Mouse (Mus musculus) hindbrain, embryonic 11.5 days (tissue): ENCODE data around the gene Unc93b1. TPM values are rescaled to one million over a fixed set of nuclear protein-coding genes. Genes with fewer than 3 reads are reported as not detected.
"Not testable (repeated sequence)": the region's sequence is repeated elsewhere in the genome, so short reads cannot be mapped to it uniquely, and the experiment has no call there.

ENCODE experiments used
- ATAC-seq: fragments of 200-750 bp; cut with Nextera tagmentation; 2 replicates; pipeline ENCODE4 v1.8.0; 2017; ENCODE audit warnings: mild to moderate bottlenecking, moderate TSS enrichment, moderate library complexity; ENCODE audit not compliant: low FRiP score
- DNase-seq: peaks from one replicate; pipeline ENCODE4 v3.0.0-alpha.2; 2015; ENCODE audit warnings: low spot score
- H3K27ac ChIP-seq: fragments of 300-500 bp; sonication (generic); 2 replicates; pipeline ENCODE4 v1.5.1; 2014; ENCODE audit warnings: mild to moderate bottlenecking, low read depth, low read length
- H3K27me3 ChIP-seq: fragments of 300-500 bp; sonication (generic); 2 replicates; pipeline ENCODE4 v1.6.1; 2014; ENCODE audit warnings: mild to moderate bottlenecking, low read length, moderate library complexity, mixed read lengths; ENCODE audit not compliant: control insufficient read depth, insufficient read depth
- H3K36me3 ChIP-seq: fragments of 300-500 bp; sonication (generic); 2 replicates; pipeline ENCODE4 v1.6.1; 2014; ENCODE audit warnings: mild to moderate bottlenecking, low read length, moderate library complexity, mixed read lengths; ENCODE audit not compliant: control insufficient read depth, insufficient read depth
- H3K4me1 ChIP-seq: fragments of 300-500 bp; sonication (generic); replicated peaks from 2 replicates; pipeline ENCODE4 v1.6.1; 2014; ENCODE audit warnings: low read length, mixed read lengths; ENCODE audit not compliant: control insufficient read depth, insufficient read depth
- H3K4me2 ChIP-seq: fragments of 300-500 bp; sonication (generic); replicated peaks from 2 replicates; pipeline ENCODE4 v1.6.1; 2014; ENCODE audit warnings: mild to moderate bottlenecking, low read depth, low read length
- H3K4me3 ChIP-seq: fragments of 300-500 bp; sonication (generic); 2 replicates; pipeline ENCODE4 v1.5.1; 2014; ENCODE audit warnings: low read depth, low read length
- H3K9ac ChIP-seq: fragments of 300-500 bp; sonication (generic); 2 replicates; pipeline ENCODE4 v1.6.1; 2014; ENCODE audit warnings: low read depth, low read length
- H3K9me3 ChIP-seq: fragments of 300-500 bp; sonication (generic); 2 replicates; pipeline ENCODE4 v1.6.1; 2016; ENCODE audit warnings: low read length; ENCODE audit not compliant: control insufficient read depth
- WGBS: fragments of 180-500 bp; shearing (Covaris S2); extraction: QIAGEN DNeasy Blood & Tissue Kit; methylation state at CpG from one replicate; pipeline ENCODE4 v1.1.7; 2014; 5-methylcytosine and 5-hydroxymethylcytosine counted together
- polyA plus RNA-seq: library from polyadenylated mRNA; unstranded; fragments of >200 nt; fragmentation: Nextera tagmentation; extraction: Ambion mirVana; gene quantifications from 2 replicates; pipeline ENCODE4 v1.2.1, GENCODE M21; 2014

Gene Unc93b1
- polyA plus RNA-seq, 1 experiment from 2014 or later = 6.4 TPM

DNA sequence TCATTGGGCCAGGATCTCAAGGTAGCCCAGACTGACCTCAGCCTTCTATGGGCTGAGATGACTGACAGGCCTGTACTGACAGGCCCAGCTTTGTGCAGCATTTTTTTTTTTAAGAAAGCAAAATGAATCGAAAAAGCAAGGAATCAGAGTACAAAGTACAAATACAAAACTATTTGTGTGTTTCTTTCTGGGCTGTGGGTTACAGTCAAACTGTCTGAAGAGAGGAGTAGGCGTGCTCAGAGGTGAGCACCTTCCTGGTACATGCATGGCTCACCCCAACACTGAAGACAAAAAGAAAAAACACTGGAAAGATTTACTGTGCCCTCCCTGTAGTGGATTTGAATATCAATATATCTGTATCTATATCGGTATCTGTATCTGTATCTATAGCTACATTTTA is 12.8 kb downstream of the Unc93b1 start:
- ATAC-seq = no peak
- no peak overlapping the region for H3K4me2 ChIP-seq
- WGBS = 88% methylated on average over 3 of the region's 3 CpGs

GRCm38 (mm10) chr19:3948546-3948945 is 13.6 kb downstream of the Unc93b1 start:
- WGBS = 83% methylated on average over 14 of the region's 14 CpGs
- H3K9me3 ChIP-seq = no peaks in the 10 kb centered on the region
- no peaks in the 10 kb centered on the region for H3K4me1 ChIP-seq
- DNase-seq = no peak
- no peak overlapping the region for H3K27ac ChIP-seq
- no peak overlapping the region for H3K4me2 ChIP-seq
- H3K4me3 ChIP-seq = no peak overlapping the region
- H3K27me3 ChIP-seq = no peaks in the 10 kb centered on the region
- no peaks in the 10 kb centered on the region for H3K36me3 ChIP-seq
- ATAC-seq = no peak
- no peak overlapping the region for H3K9ac ChIP-seq

More for the DNA sequence above, 12.8 kb downstream of the Unc93b1 start:
- Histone ChIP-seq H3K9ac (no peak overlapping the region), H3K36me3 (no peaks in the 10 kb centered on the region), H3K27ac (no peak overlapping the region), H3K9me3 (no peaks in the 10 kb centered on the region), H3K4me3 (no peak overlapping the region), H3K27me3 (peaks cover 2% of the 10 kb centered on the region; the same call in 1 of the 2 replicates), H3K4me1 (no peaks in the 10 kb centered on the region)
- DNase-seq = no peak

DNA sequence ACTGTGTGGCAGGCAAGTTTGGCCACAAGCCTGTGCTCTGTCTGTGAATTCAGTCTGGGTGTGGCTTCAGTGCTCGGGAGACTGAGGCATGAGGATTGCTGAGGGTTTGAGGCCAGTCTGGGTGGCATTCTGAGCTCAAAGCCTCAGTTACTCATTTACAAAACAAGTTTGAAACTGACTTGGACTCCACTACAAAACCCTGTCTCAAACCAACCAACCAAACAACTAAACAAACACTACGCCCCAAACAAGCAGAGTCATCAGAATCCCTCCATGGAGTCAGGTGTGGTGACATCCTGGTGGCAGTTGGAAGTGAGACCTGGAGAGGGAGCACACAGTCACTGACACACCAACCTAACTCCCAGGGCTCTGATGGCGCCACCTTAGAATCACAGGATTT is 15.3 kb downstream of the Unc93b1 start:
- 71% methylated on average over 3 of the region's 3 CpGs for WGBS
- H3K27me3 ChIP-seq = no peaks in the 10 kb centered on the region
- no peak overlapping the region for H3K4me2 ChIP-seq
- H3K9ac ChIP-seq = no peak overlapping the region
- no peaks in the 10 kb centered on the region for H3K9me3 ChIP-seq
- no peak overlapping the region for H3K27ac ChIP-seq
- DNase-seq (no peak), ATAC-seq (no peak)
- no peaks in the 10 kb centered on the region for H3K36me3 ChIP-seq
- H3K4me3 ChIP-seq = no peak overlapping the region
- H3K4me1 ChIP-seq = no peaks in the 10 kb centered on the region

- no peak overlapping the region for H3K27ac ChIP-seq
- no peaks in the 10 kb centered on the region for H3K4me1 ChIP-seq
- H3K4me2 ChIP-seq = no peak overlapping the region
- H3K36me3 ChIP-seq = no peaks in the 10 kb centered on the region
- no peaks in the 10 kb centered on the region for H3K27me3 ChIP-seq
- H3K9me3 ChIP-seq = no peaks in the 10 kb centered on the region
- no peak overlapping the region for H3K4me3 ChIP-seq
- DNase-seq = no peak
- ATAC-seq = no peak
- H3K9ac ChIP-seq = no peak overlapping the region
Observed at GRCm38 (mm10) chr19:3951461-3951860, 16.5 kb downstream of the Unc93b1 start.

- no peak overlapping the region for H3K9ac ChIP-seq
- 59% methylated on average over 1 of the region's 1 CpGs for WGBS
- no peaks in the 10 kb centered on the region for H3K4me1 ChIP-seq
- no peaks in the 10 kb centered on the region for H3K27me3 ChIP-seq
- H3K9me3 ChIP-seq = no peaks in the 10 kb centered on the region
- DNase-seq = no peak
- H3K36me3 ChIP-seq = no peaks in the 10 kb centered on the region
- no peak overlapping the region for H3K4me3 ChIP-seq
- no peak overlapping the region for H3K27ac ChIP-seq
- no peak overlapping the region for H3K4me2 ChIP-seq
- no peak for ATAC-seq
Observed at GRCm38 (mm10) chr19:3952099-3952498, 17.1 kb downstream of the Unc93b1 start.

- DNase-seq (no peak), ATAC-seq (no peak)
- Histone ChIP-seq H3K27me3 (no peaks in the 10 kb centered on the region), H3K4me1 (no peaks in the 10 kb centered on the region), H3K27ac (no peak overlapping the region), H3K4me3 (no peak overlapping the region), H3K9ac (no peak overlapping the region), H3K4me2 (no peak overlapping the region), H3K36me3 (no peaks in the 10 kb centered on the region), H3K9me3 (no peaks in the 10 kb centered on the region)
- 78% methylated on average over 3 of the region's 3 CpGs for WGBS
Observed at GRCm38 (mm10) chr19:3955033-3955432, 20.0 kb downstream of the Unc93b1 start.

DNA sequence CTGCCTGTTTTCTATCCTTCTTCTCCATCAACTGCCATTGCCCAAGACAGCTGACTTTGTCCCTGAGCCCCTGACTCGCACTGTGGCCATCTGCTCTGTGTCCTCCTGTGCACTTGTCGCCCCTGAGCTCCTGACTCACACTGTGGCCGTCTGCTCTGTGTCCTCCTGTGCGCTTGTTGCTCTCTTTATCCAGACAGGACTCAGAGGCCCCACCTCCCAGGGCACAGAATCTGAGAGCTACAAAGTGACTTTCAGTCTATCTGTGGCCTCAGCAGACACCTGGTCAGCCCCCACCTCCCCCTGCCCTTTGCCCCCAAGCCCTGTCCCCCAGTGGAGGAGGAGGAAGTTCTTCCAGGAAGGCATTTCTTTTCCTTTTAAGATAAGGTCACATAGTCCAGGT is 20.8 kb downstream of the Unc93b1 start:
- Histone ChIP-seq H3K27ac (no peak overlapping the region), H3K4me3 (no peak overlapping the region), H3K27me3 (no peaks in the 10 kb centered on the region), H3K4me1 (no peaks in the 10 kb centered on the region), H3K9ac (no peak overlapping the region), H3K36me3 (no peaks in the 10 kb centered on the region), H3K9me3 (no peaks in the 10 kb centered on the region), H3K4me2 (no peak overlapping the region)
- ATAC-seq = no peak
- 53% methylated on average over 4 of the region's 4 CpGs for WGBS
- DNase-seq = no peak

GRCm38 (mm10) chr19:3957296-3958036 is 22.5 kb downstream of the Unc93b1 start:
- not testable (repeated sequence) for ATAC-seq

GRCm38 (mm10) chr19:3958470-3958869 is 23.5 kb downstream of the Unc93b1 start, which contains the start of gene Aldh3b3:
TSS of gene Aldh3b3 (plus strand) at chr19:3958645.
- H3K4me1 ChIP-seq = no peaks in the 10 kb centered on the region

More at GRCm38 (mm10) chr19:3957296-3958036, 22.5 kb downstream of the Unc93b1 start:
- not testable (repeated sequence) for H3K36me3 ChIP-seq, H3K27me3 ChIP-seq, H3K4me3 ChIP-seq, H3K9me3 ChIP-seq, H3K4me2 ChIP-seq, H3K9ac ChIP-seq, H3K27ac ChIP-seq, DNase-seq, H3K4me1 ChIP-seq
- WGBS = 87% methylated on average over 5 of the region's 5 CpGs

More at GRCm38 (mm10) chr19:3958470-3958869, 23.5 kb downstream of the Unc93b1 start, which contains the start of gene Aldh3b3:
- H3K4me2 ChIP-seq = no peak within 1 kb of the TSS
- ATAC-seq (no peak), DNase-seq (no peak)
- no peak within 1 kb of the TSS for H3K9ac ChIP-seq
- no peaks in the 10 kb centered on the region for H3K27me3 ChIP-seq
- no peaks in the 10 kb centered on the region for H3K36me3 ChIP-seq
- WGBS = 78% methylated on average over 4 of the region's 4 CpGs
- no peak within 1 kb of the TSS for H3K4me3 ChIP-seq
- H3K27ac ChIP-seq = no peak within 1 kb of the TSS
- H3K9me3 ChIP-seq = no peaks in the 10 kb centered on the region
